Mouse (Mus musculus): ENCODE measurements around the gene Scaf8.
"Not testable (repeated sequence)": the region's sequence is repeated elsewhere in the genome, so short reads cannot be mapped to it uniquely, and the experiment has no call there.

GRCm38 (mm10) chr17:3099273-3099672 lies 15.5 kb upstream of the Scaf8 start:
- TF ChIP-seq CTCF (conservative IDR thresholded peaks at IDR 0.05; ENCODE audit: insufficient read depth, insufficient read length, low read depth, low read length); POLR2A (IDR thresholded peaks at IDR 0.05; ENCODE audit: low read depth, low read length): not testable (repeated sequence)
